Mouse (Mus musculus) embryonic facial prominence, embryonic 12.5 days (tissue): ENCODE results near the gene Hecw2. TPM values are rescaled to one million over a fixed set of nuclear protein-coding genes. Genes with fewer than 3 reads are reported as not detected.

Source experiments
- ATAC-seq: fragments of 200-750 bp; cut with Nextera tagmentation; 2 replicates; pipeline ENCODE4 v1.8.0; 2017; ENCODE audit not compliant: insufficient number of reproducible peaks, insufficient read depth, low FRiP score, low TSS enrichment
- H3K27ac ChIP-seq: fragments of 300-500 bp; sonication (generic); 2 replicates; pipeline ENCODE4 v1.5.1; 2016; ENCODE audit warnings: mild to moderate bottlenecking
- H3K27me3 ChIP-seq: fragments of 300-500 bp; sonication (generic); 2 replicates; pipeline ENCODE4 v1.6.1; 2016; ENCODE audit warnings: mild to moderate bottlenecking, moderate library complexity
- H3K36me3 ChIP-seq: fragments of 300-500 bp; sonication (generic); 2 replicates; pipeline ENCODE4 v1.6.1; 2016; ENCODE audit warnings: mild to moderate bottlenecking
- H3K4me1 ChIP-seq: fragments of 300-500 bp; sonication (generic); 2 replicates; pipeline ENCODE4 v1.6.1; 2016
- H3K4me2 ChIP-seq: fragments of 300-500 bp; sonication (generic); replicated peaks from 2 replicates; pipeline ENCODE4 v1.6.1; 2016; ENCODE audit warnings: mild to moderate bottlenecking, moderate library complexity
- H3K4me3 ChIP-seq: fragments of 300-500 bp; sonication (generic); 2 replicates; pipeline ENCODE4 v1.5.1; 2016; ENCODE audit warnings: mild to moderate bottlenecking
- H3K9ac ChIP-seq: fragments of 300-500 bp; sonication (generic); 2 replicates; pipeline ENCODE4 v1.6.1; 2016; ENCODE audit warnings: mild to moderate bottlenecking, moderate library complexity
- H3K9me3 ChIP-seq: fragments of 300-500 bp; sonication (generic); 2 replicates; pipeline ENCODE4 v1.6.1; 2016; ENCODE audit warnings: mild to moderate bottlenecking, moderate library complexity
- WGBS: fragments of 180-500 bp; shearing (Covaris S2); methylation state at CpG from one replicate; pipeline ENCODE4 v1.1.7; 2016; 5-methylcytosine and 5-hydroxymethylcytosine counted together
- polyA plus RNA-seq: library from polyadenylated mRNA; unstranded; fragments of >200 nt; fragmentation: Nextera tagmentation; extraction: Ambion mirVana; gene quantifications from 2 replicates; pipeline ENCODE4 v1.2.1, GENCODE M21; 2016

Hecw2 gene
- polyA plus RNA-seq, 1 experiment from 2014 or later, result 6.3 TPM

DNA sequence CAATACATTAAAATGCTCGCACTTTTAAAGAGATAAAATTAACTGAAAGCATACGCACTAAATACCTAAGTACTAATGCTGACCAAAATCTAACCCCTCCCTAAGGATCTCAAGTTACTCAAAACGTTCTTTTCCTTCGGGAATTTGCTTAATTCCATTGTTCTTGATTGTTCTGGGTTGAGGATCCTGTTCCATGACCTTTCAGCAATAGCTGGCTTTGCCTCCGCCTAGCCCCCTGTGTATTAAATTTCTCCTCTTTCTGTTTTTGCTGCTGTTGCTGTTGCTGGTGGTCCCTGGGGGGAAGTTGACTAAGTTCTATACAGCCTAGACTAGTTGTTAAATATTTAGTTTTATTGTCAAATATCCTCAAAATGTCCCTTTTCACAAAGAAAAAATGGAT lies 85.7 kb downstream of the Hecw2 start:
- Histone ChIP-seq H3K9ac (no peak overlapping the region), H3K4me1 (no peaks in the 10 kb centered on the region), H3K9me3 (no peaks in the 10 kb centered on the region), H3K36me3 (no peaks in the 10 kb centered on the region), H3K4me3 (no peak overlapping the region), H3K27me3 (no peaks in the 10 kb centered on the region), H3K27ac (no peak overlapping the region), H3K4me2 (no peak overlapping the region)
- ATAC-seq, result no peak
- WGBS, result 32% methylated on average over 5 of the region's 5 CpGs

DNA sequence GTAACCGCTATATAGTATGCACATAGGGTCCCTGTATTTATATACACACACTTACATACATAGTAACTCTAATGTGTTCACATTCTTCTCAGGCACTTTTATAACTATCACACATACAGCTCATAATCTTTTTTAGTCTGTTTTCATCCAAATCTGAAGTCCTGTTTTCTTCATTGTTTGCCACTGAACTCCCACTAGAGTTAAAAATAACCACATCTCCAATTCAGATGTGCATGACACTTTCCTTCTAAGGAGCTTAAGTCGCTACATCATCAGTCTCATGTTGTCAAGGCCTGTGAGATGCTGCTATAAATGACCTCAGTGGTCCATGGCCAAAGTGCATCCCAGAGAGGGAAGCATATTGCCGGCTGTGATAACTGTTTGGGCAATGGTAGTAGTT lies 88.2 kb downstream of the Hecw2 start:
- H3K4me3 ChIP-seq, result no peak overlapping the region
- no peak for ATAC-seq
- no peaks in the 10 kb centered on the region for H3K36me3 ChIP-seq
- H3K27me3 ChIP-seq, result no peaks in the 10 kb centered on the region
- no peak overlapping the region for H3K27ac ChIP-seq
- H3K9ac ChIP-seq, result no peak overlapping the region
- H3K9me3 ChIP-seq, result no peaks in the 10 kb centered on the region
- WGBS, result 92% methylated on average over 3 of the region's 3 CpGs
- no peaks in the 10 kb centered on the region for H3K4me1 ChIP-seq
- H3K4me2 ChIP-seq, result no peak overlapping the region

DNA sequence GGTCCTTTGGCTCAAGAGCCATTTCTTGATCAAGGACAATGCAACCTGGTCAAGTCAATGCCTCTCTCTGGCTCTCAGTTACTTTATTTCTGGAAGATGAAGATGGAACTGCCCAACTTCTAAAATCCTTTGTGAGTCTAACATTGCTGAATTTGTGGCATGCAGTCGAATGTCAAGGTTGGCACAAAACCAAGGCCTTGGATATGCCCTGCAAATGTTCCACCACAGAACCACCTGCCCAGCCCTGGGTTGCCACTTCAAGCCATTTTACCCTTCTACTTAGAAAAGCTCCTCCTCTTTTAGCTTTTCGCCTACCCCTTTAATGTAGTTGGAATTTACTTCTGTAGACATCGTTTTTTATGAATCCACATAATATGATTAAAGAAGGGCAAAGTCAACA lies 115.3 kb downstream of the Hecw2 start:
- Histone ChIP-seq H3K4me1 (no peaks in the 10 kb centered on the region), H3K9me3 (no peaks in the 10 kb centered on the region), H3K27me3 (no peaks in the 10 kb centered on the region), H3K4me2 (no peak overlapping the region), H3K36me3 (no peaks in the 10 kb centered on the region), H3K27ac (no peak overlapping the region), H3K9ac (no peak overlapping the region), H3K4me3 (no peak overlapping the region)
- WGBS, result 86% methylated on average over 3 of the region's 3 CpGs
- no peak for ATAC-seq

DNA sequence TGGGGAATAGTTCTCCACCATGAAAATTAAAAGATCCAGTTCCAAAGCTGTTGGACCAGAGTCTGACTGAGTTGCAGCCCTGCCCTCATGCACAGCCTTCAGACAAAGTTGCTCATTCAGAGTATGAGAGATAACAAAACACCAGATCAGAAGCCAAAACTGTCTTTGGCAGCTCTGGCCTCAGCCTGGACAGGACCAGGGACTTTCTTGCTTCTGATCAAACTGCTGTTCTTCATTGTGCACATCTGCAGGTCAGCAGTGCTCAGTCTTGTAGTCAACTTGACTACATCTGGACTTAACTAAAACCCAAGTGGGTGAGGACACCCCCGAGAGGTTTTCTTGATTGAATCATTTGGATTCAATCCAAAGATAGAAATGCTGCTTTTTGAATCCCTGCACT lies 120.5 kb downstream of the Hecw2 start:
- Histone ChIP-seq H3K9ac (no peak overlapping the region), H3K4me2 (no peak overlapping the region), H3K27ac (no peak overlapping the region), H3K9me3 (no peaks in the 10 kb centered on the region), H3K36me3 (no peaks in the 10 kb centered on the region), H3K27me3 (no peaks in the 10 kb centered on the region), H3K4me3 (no peak overlapping the region), H3K4me1 (peaks cover 7% of the 10 kb centered on the region; the same call in 1 of the 2 replicates)
- peak; percentile 35; the same call in 1 of the 2 replicates for ATAC-seq
- WGBS, result 37% methylated on average over 1 of the region's 1 CpGs

DNA sequence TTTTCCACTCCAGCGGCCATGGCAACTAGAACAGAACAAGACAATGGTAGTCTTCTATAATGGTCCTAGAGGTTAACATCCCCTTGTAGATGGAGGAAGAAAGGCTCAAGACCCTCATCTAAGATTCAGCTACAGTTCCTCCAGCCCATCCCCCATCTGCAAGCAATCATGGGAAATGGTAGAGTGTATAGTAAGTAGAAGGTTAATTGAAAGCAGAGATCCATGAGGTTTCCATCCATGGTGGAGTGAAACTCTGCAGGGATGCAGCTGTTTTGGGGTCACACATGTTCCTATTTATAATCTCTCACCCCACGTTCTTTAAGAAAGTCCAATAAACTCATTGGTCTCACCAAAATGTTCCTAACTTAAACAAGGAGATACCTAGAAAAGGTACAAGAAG lies 124.8 kb downstream of the Hecw2 start:
- Histone ChIP-seq H3K9me3 (no peaks in the 10 kb centered on the region), H3K36me3 (no peaks in the 10 kb centered on the region), H3K4me2 (no peak overlapping the region), H3K4me3 (no peak overlapping the region), H3K27me3 (no peaks in the 10 kb centered on the region), H3K9ac (no peak overlapping the region), H3K4me1 (peaks cover 12% of the 10 kb centered on the region; the same call in 1 of the 2 replicates), H3K27ac (no peak overlapping the region)
- WGBS, result 54% methylated on average over 2 of the region's 2 CpGs
- ATAC-seq, result no peak

DNA sequence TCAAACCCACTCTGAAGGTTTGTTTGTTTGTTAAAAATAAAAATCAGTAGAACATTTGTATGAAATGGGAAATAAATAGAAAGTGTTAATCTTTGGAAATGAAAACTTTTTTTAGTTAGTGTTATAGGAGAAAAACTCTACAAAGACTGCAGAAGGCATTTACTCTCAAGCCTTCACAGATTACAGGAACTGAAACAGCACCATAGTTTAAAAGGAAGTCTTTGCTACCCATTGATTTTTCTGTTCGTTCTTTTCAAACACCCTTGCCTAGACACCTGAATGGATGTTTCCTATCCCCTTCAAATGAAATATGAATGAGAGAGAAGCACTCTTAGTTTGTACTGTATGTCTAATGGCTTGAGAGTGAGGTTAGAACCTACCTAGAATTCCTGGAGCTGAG lies 126.7 kb downstream of the Hecw2 start:
- Histone ChIP-seq H3K36me3 (no peaks in the 10 kb centered on the region), H3K27me3 (no peaks in the 10 kb centered on the region), H3K9ac (no peak overlapping the region), H3K4me1 (peaks cover 12% of the 10 kb centered on the region; the same call in 1 of the 2 replicates), H3K4me2 (no peak overlapping the region), H3K27ac (no peak overlapping the region), H3K4me3 (no peak overlapping the region), H3K9me3 (no peaks in the 10 kb centered on the region)
- WGBS, result 74% methylated on average over 1 of the region's 1 CpGs
- no peak for ATAC-seq

DNA sequence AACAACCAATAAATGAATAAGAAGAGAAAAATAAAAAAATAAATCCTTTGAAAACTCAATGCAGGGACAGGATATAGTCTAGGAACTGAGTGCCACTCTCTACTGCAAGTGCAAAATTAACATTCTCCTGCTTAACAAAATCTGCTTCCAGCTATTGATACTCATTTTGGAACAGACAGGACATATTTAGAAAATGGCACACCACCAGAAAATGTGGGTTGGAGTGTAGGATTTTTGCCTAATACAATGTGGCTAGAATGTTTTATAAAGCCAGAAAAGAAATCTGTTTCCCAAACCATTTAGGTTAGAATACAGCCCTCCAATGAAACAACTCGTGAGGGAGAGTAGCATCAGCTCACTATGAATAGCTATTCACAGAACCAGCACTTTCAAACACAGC lies 129.5 kb downstream of the Hecw2 start:
- H3K36me3 ChIP-seq, result no peaks in the 10 kb centered on the region
- WGBS, result 70% methylated on average over 1 of the region's 1 CpGs
- H3K27me3 ChIP-seq, result no peaks in the 10 kb centered on the region
- no peak overlapping the region for H3K27ac ChIP-seq
- H3K4me2 ChIP-seq, result no peak overlapping the region
- H3K4me3 ChIP-seq, result no peak overlapping the region
- peaks cover 12% of the 10 kb centered on the region; the same call in 1 of the 2 replicates for H3K4me1 ChIP-seq
- H3K9me3 ChIP-seq, result no peaks in the 10 kb centered on the region
- no peak for ATAC-seq
- H3K9ac ChIP-seq, result no peak overlapping the region

DNA sequence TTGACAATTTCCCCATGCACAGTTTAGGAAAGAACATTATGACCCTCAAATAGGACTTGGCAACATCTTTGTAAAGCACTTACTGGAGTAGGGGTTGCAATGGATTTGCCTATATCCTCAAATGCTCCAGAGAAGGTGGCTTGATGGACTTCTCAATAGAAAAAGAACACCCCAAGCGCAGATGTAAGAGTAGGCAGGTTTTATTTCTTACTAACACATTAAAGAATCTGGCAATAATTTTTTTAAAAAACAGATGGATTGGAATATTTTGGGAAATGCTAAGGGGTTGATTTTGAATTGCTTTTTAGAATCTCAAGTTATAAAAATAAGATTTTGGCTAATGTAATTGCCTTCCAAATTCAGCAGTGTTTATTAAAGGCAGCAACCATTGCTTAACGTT lies 133.9 kb downstream of the Hecw2 start:
- H3K36me3 ChIP-seq, result no peaks in the 10 kb centered on the region
- ATAC-seq, result no peak
- no peak overlapping the region for H3K27ac ChIP-seq
- 91% methylated on average over 2 of the region's 2 CpGs for WGBS
- no peak overlapping the region for H3K4me2 ChIP-seq
- no peak overlapping the region for H3K4me3 ChIP-seq
- H3K4me1 ChIP-seq, result no peaks in the 10 kb centered on the region
- H3K9ac ChIP-seq, result no peak overlapping the region
- no peaks in the 10 kb centered on the region for H3K27me3 ChIP-seq
- H3K9me3 ChIP-seq, result no peaks in the 10 kb centered on the region

DNA sequence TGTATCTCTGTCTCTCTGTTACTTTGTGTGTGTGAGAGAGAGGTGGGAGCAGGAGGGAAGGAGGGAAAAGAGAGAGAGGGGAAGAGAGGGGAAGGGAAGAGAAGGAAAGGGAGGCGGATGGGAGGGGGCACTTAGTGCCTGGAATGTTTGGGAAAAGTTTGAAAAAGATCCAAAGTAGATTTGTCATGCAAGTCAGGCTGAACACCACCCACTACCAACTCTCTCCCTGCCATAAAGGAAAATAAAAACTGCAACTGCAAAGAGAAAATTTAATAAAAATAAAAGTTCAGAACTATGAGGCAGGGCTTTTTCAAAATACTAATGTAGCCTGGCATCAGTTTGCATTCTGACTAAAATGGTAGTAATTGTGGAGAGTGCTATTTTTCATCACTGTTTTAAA lies 135.2 kb downstream of the Hecw2 start:
- Histone ChIP-seq H3K9ac (no peak overlapping the region), H3K27ac (no peak overlapping the region), H3K4me1 (no peaks in the 10 kb centered on the region), H3K36me3 (no peaks in the 10 kb centered on the region), H3K4me2 (no peak overlapping the region), H3K27me3 (no peaks in the 10 kb centered on the region), H3K9me3 (no peaks in the 10 kb centered on the region), H3K4me3 (no peak overlapping the region)
- ATAC-seq, result no peak
- WGBS, result 81% methylated on average over 1 of the region's 1 CpGs

DNA sequence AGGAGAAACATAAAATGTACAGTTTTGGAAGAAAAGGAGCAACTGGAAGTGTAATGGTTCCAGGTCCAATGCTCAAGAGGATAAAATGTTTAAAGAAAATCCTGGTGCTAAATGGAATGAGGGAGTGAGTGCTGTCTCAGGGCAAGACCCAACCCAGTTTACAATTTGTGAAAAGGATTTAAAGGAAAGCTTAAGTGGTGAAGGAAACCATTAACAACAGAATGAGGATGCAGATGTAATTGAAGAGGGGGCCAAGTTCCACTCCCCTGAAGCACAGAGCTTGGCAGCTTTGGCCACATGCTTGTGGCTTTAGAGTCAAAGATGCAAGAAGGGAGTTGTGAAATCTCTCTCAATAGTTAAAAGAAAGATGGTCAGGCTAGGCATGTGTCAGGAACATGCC lies 142.2 kb downstream of the Hecw2 start:
- H3K4me1 ChIP-seq, result no peaks in the 10 kb centered on the region
- no peak overlapping the region for H3K4me2 ChIP-seq
- H3K36me3 ChIP-seq, result no peaks in the 10 kb centered on the region
- no peak for ATAC-seq
- H3K9me3 ChIP-seq, result no peaks in the 10 kb centered on the region
- no peak overlapping the region for H3K27ac ChIP-seq
- no peak overlapping the region for H3K9ac ChIP-seq
- no peak overlapping the region for H3K4me3 ChIP-seq
- no peaks in the 10 kb centered on the region for H3K27me3 ChIP-seq

DNA sequence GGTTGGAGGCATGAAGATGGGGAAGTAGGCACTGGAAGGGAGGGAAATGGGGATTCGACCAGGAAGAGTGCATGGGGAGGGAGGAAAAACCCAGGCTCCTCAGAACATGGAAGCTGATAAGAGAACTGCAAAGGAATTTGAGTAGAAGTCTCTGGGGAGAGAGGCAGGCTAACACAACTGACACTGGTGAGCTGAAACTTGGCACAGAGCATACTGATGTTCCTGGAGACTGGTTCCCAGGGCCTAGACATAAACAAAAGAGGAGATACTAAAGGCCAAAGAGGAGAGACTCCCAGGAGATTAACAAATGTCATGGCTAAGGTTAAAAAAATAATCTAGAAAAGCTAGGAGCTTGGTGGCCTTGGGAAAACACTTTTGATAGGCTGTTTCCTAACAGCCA lies 148.0 kb downstream of the Hecw2 start:
- H3K36me3 ChIP-seq, result no peaks in the 10 kb centered on the region
- H3K9me3 ChIP-seq, result no peaks in the 10 kb centered on the region
- no peak overlapping the region for H3K4me3 ChIP-seq
- H3K4me1 ChIP-seq, result no peaks in the 10 kb centered on the region
- ATAC-seq, result no peak
- no peak overlapping the region for H3K4me2 ChIP-seq
- no peak overlapping the region for H3K9ac ChIP-seq
- no peaks in the 10 kb centered on the region for H3K27me3 ChIP-seq
- H3K27ac ChIP-seq, result no peak overlapping the region
- WGBS, result 62% methylated on average over 1 of the region's 1 CpGs

DNA sequence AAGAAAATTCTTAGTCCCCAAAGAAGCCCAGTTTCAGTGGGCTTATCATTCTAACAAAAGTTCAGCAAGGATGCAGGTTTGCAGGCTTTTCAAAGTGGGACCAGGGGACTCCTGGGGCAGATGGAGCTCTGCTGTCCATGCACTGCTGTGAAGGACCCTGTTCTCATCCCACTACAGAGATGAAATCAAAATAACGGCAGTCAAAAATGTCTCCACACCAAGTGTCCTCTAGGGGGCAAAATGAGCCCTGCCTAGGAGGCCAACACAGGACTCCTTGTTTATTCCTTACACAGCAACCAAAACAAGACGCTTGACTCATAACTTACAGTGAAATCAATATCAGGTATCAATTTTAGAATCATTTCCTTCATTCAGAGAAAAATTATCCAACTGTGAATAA lies 155.9 kb downstream of the Hecw2 start:
- WGBS, result 34% methylated on average over 2 of the region's 2 CpGs
- Histone ChIP-seq H3K9me3 (no peaks in the 10 kb centered on the region), H3K27me3 (no peaks in the 10 kb centered on the region), H3K4me3 (no peak overlapping the region), H3K36me3 (no peaks in the 10 kb centered on the region), H3K27ac (no peak overlapping the region), H3K4me2 (no peak overlapping the region), H3K4me1 (no peaks in the 10 kb centered on the region), H3K9ac (no peak overlapping the region)
- no peak for ATAC-seq

DNA sequence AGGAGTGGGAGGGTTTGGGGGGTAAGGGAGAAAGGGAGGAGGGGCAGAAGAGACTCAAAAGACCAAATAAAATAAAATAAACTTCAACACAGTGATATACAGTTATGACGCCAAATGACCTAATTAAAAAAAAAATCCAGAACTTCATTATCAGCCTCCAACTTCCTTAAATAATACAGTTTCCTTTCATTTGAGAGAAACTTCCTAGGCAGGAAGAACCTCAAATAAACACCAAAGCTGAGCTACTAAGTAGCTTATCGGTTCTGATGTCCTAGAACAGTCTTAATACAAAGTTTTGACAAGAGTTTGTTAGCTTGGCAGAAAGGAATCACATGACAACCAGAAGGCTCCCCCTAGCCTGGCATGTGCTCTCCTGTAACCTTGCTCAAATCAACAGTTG lies 177.3 kb downstream of the Hecw2 start:
- Histone ChIP-seq H3K27me3 (no peaks in the 10 kb centered on the region), H3K9me3 (no peaks in the 10 kb centered on the region), H3K9ac (no peak overlapping the region), H3K27ac (no peak overlapping the region), H3K36me3 (no peaks in the 10 kb centered on the region), H3K4me3 (no peak overlapping the region), H3K4me2 (no peak overlapping the region), H3K4me1 (no peaks in the 10 kb centered on the region)
- WGBS, result 70% methylated on average over 2 of the region's 2 CpGs
- no peak for ATAC-seq
